Mouse (Mus musculus): Measurements from ENCODE around the gene Kcnt1. TPM values are rescaled to one million over a fixed set of nuclear protein-coding genes. Genes with fewer than 3 reads are reported as not detected.

The Kcnt1 gene
- polyA plus RNA-seq, 1 experiment from 2014 or later = 0.07 TPM

DNA sequence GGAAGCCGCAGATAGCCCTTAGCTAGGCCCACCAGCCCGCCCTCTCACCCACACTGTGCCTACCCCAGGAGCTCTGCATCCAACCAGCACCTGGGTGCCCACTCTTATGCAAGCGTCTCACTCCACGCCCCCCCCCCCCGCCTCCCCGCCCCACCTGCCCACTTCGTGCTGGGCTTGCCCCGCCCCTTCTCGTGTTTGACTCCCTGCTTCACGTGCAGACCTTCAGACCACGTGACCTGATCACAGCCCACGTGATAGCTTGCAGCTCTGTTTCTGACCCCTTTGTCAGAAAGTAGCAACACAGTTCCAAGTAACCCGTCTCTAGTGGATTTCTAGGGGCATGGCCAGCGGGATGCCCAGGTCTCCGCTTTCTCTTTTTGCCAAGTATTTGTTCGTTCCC is 16.3 kb upstream of the Kcnt1 start, which contains the start of gene Sohlh1:
Gene Sohlh1, minus strand, starts transcription at position 23 of the 400 bp plus-strand sequence.
- no peaks in the 10 kb centered on the region for H3K36me3 ChIP-seq
- H3K27me3 ChIP-seq (replicated peaks) = peaks cover 11% of the 10 kb centered on the region; the same call in 1 of the 2 replicates
- H3K4me1 ChIP-seq = no peaks in the 10 kb centered on the region
- 76% methylated on average over 16 of the region's 16 CpGs for WGBS
- H3K27ac ChIP-seq (replicated peaks) = no peak within 1 kb of the TSS
- ATAC-seq (ENCODE audit: extremely low read depth, insufficient number of reproducible peaks, low FRiP score, low TSS enrichment) = no peak
- no peak within 1 kb of the TSS for H3K9ac ChIP-seq
- no peaks in the 10 kb centered on the region for H3K9me3 ChIP-seq
- no peak within 1 kb of the TSS for H3K4me3 ChIP-seq
- no peak within 1 kb of the TSS for H3K4me2 ChIP-seq

- Histone ChIP-seq H3K4me2 (no peak overlapping the region), H3K9ac (no peak overlapping the region), H3K9me3 (no peaks in the 10 kb centered on the region), H3K4me3 (no peak overlapping the region), H3K36me3 (no peaks in the 10 kb centered on the region), H3K27ac (replicated peaks) (no peak overlapping the region), H3K27me3 (replicated peaks) (no peaks in the 10 kb centered on the region; the same call in 1 of the 2 replicates), H3K4me1 (no peaks in the 10 kb centered on the region)
- no peak for ATAC-seq (ENCODE audit: extremely low read depth, insufficient number of reproducible peaks, low FRiP score, low TSS enrichment)
- WGBS = 15% methylated on average over 4 of the region's 4 CpGs
Observed at GRCm38 (mm10) chr2:25850330-25850729, 13.2 kb upstream of the Kcnt1 start.

GRCm38 (mm10) chr2:25852626-25853025 is 10.9 kb upstream of the Kcnt1 start:
- H3K27me3 ChIP-seq (replicated peaks) = no peaks in the 10 kb centered on the region; the same call in 1 of the 2 replicates
- 50% methylated on average over 3 of the region's 3 CpGs for WGBS
- no peaks in the 10 kb centered on the region for H3K36me3 ChIP-seq
- H3K4me2 ChIP-seq = no peak overlapping the region
- H3K9ac ChIP-seq = no peak overlapping the region
- no peak for ATAC-seq (ENCODE audit: extremely low read depth, insufficient number of reproducible peaks, low FRiP score, low TSS enrichment)
- H3K9me3 ChIP-seq = no peaks in the 10 kb centered on the region
- no peak overlapping the region for H3K27ac ChIP-seq (replicated peaks)
- no peak overlapping the region for H3K4me3 ChIP-seq
- H3K4me1 ChIP-seq = no peaks in the 10 kb centered on the region

- ATAC-seq (ENCODE audit: extremely low read depth, insufficient number of reproducible peaks, low FRiP score, low TSS enrichment) = no peak
- no peaks in the 10 kb centered on the region for H3K4me1 ChIP-seq
Observed at GRCm38 (mm10) chr2:25853998-25854397, 9.5 kb upstream of the Kcnt1 start.

DNA sequence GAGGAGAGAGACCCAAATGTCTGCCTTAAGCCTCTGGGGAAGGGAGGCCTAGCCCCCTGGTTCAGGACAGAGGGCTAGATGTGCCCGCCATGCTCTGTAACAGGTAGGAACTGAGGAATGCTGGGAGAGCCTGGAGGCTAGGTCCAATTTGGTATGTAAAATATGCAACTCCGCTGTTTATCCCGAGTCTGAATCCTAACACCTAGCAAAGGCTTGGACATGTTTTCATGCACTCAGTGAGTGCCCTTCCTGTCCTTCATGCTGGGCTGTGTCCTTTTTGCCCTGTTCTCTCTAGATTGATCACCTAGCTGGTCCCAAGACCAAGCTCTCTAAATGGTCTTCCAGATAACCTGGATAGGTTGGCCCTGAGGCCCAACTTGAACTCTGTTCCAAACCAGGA is 3.6 kb upstream of the Kcnt1 start:
- WGBS = 70% methylated on average over 3 of the region's 3 CpGs

More at GRCm38 (mm10) chr2:25853998-25854397, 9.5 kb upstream of the Kcnt1 start:
- no peaks in the 10 kb centered on the region for H3K9me3 ChIP-seq
- no peak overlapping the region for H3K27ac ChIP-seq (replicated peaks)
- no peaks in the 10 kb centered on the region for H3K36me3 ChIP-seq
- no peaks in the 10 kb centered on the region; the same call in 1 of the 2 replicates for H3K27me3 ChIP-seq (replicated peaks)
- 64% methylated on average over 5 of the region's 5 CpGs for WGBS
- no peak overlapping the region for H3K4me3 ChIP-seq
- H3K9ac ChIP-seq = no peak overlapping the region
- H3K4me2 ChIP-seq = no peak overlapping the region

DNA sequence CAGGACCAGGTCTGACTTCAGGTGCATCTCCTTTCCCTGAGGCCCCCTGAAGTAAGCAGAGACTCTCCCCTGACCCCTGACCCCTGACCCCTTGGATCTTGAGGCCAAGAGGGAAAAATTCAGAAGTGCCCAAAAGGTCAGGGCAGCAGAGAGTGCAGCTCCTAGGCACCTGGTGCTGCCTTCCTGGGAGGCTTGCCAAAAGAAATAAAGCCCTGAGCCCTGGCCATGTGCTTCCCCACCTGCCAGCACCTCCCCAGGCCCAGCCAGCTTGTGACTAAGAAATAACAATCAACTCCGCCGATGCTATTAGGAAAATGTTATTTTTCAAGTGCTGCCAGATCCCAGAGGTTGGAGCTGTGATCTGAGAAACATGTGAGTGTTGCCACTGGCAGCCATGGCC is 1.5 kb upstream of the Kcnt1 start:
- 72% methylated on average over 2 of the region's 2 CpGs for WGBS
- no peak for ATAC-seq (ENCODE audit: extremely low read depth, insufficient number of reproducible peaks, low FRiP score, low TSS enrichment)

More for the DNA sequence above, 3.6 kb upstream of the Kcnt1 start:
- no peak overlapping the region for H3K27ac ChIP-seq (replicated peaks)
- no peaks in the 10 kb centered on the region for H3K9me3 ChIP-seq
- H3K4me1 ChIP-seq = peaks cover 13% of the 10 kb centered on the region
- H3K36me3 ChIP-seq = no peaks in the 10 kb centered on the region
- ATAC-seq (ENCODE audit: extremely low read depth, insufficient number of reproducible peaks, low FRiP score, low TSS enrichment) = no peak
- H3K4me2 ChIP-seq = no peak overlapping the region
- H3K9ac ChIP-seq = no peak overlapping the region
- H3K4me3 ChIP-seq = no peak overlapping the region
- peaks cover 46% of the 10 kb centered on the region for H3K27me3 ChIP-seq (replicated peaks)

DNA sequence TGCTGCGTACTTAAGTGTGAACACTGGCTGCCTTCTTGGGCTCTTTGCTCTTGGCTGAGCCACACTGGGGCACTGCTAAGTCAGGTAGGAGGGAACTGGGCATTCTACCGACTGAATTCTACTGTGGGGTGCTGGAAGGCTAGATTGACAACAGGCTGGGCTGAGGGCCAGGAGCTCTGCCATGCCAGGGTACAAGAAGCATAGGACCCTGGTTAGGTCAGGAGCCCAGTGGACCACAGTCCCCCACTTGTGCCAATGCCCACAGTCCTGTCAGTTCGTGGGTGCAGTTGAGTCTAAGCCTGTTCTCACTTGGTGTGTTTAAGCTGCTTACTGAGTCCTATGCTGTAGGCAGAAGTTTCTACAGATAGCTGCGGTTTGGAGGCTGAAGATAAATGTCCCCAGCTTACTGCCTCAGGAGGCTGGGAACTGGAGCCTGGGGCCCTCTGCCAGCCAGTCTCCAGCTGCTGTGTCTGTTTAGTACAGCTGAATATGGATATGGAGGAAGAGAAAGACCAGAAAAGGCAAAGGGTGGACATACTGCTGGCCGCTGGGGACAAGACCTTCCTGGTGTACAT is 751 bp upstream of the Kcnt1 start:
- WGBS = 54% methylated on average over 5 of the region's 5 CpGs
- Histone ChIP-seq H3K4me1 (peaks cover 13% of the 10 kb centered on the region), H3K4me2 (peak overlapping the region; percentile 91), H3K27ac (replicated peaks) (no peak overlapping the region), H3K36me3 (no peaks in the 10 kb centered on the region), H3K9me3 (no peaks in the 10 kb centered on the region), H3K4me3 (peak overlapping the region; percentile 54; the same call in 1 of the 2 replicates), H3K27me3 (replicated peaks) (peaks cover 75% of the 10 kb centered on the region), H3K9ac (no peak overlapping the region)
- ATAC-seq (ENCODE audit: extremely low read depth, insufficient number of reproducible peaks, low FRiP score, low TSS enrichment) = no peak

More for the DNA sequence above, 1.5 kb upstream of the Kcnt1 start:
- no peak overlapping the region for H3K4me2 ChIP-seq
- no peak overlapping the region for H3K4me3 ChIP-seq
- H3K9ac ChIP-seq = no peak overlapping the region
- H3K9me3 ChIP-seq = no peaks in the 10 kb centered on the region
- peaks cover 13% of the 10 kb centered on the region for H3K4me1 ChIP-seq
- no peaks in the 10 kb centered on the region for H3K36me3 ChIP-seq
- H3K27me3 ChIP-seq (replicated peaks) = peaks cover 67% of the 10 kb centered on the region
- no peak overlapping the region for H3K27ac ChIP-seq (replicated peaks)

DNA sequence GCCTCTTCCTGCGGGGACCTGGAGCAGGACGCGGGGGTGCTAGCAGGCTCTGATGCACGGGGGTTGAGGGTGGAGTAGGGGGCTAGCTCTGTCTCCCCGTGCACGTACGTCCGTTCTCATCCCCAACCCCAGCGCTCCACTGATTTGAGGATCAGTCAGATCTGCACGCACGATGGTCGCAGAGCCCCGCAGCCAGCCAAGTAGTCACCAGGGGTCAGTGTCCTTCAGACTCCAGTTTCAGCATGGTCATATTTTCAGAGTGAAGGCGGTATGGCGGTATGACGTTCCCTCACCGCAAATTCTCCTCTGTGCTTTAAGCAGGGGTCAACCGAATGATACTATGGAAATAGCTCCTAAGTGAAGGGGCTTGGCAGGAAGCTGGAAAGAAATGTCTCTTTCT is 696 bp downstream of the Kcnt1 start:
- no peak overlapping the region for H3K27ac ChIP-seq (replicated peaks)
- H3K9ac ChIP-seq = no peak overlapping the region
- H3K27me3 ChIP-seq (replicated peaks) = peaks cover 89% of the 10 kb centered on the region
- 5% methylated on average over 18 of the region's 18 CpGs for WGBS
- H3K4me3 ChIP-seq = peak overlapping the region; percentile 54
- no peak for ATAC-seq (ENCODE audit: extremely low read depth, insufficient number of reproducible peaks, low FRiP score, low TSS enrichment)
- no peaks in the 10 kb centered on the region for H3K36me3 ChIP-seq
- peak overlapping the region; percentile 91 for H3K4me2 ChIP-seq
- no peaks in the 10 kb centered on the region for H3K9me3 ChIP-seq
- peaks cover 13% of the 10 kb centered on the region for H3K4me1 ChIP-seq

- H3K27me3 ChIP-seq (replicated peaks) = peaks cover 96% of the 10 kb centered on the region
- no peak overlapping the region for H3K9ac ChIP-seq
- WGBS = 14% methylated on average over 4 of the region's 4 CpGs
- no peak for ATAC-seq (ENCODE audit: extremely low read depth, insufficient number of reproducible peaks, low FRiP score, low TSS enrichment)
- H3K36me3 ChIP-seq = no peaks in the 10 kb centered on the region
- H3K27ac ChIP-seq (replicated peaks) = no peak overlapping the region
- no peaks in the 10 kb centered on the region for H3K9me3 ChIP-seq
- no peak overlapping the region for H3K4me3 ChIP-seq
- peaks cover 13% of the 10 kb centered on the region for H3K4me1 ChIP-seq
- no peak overlapping the region for H3K4me2 ChIP-seq
Observed at GRCm38 (mm10) chr2:25865412-25865811, 1.9 kb downstream of the Kcnt1 start.

- H3K9me3 ChIP-seq = no peaks in the 10 kb centered on the region
- H3K4me2 ChIP-seq = no peak overlapping the region
- H3K27me3 ChIP-seq (replicated peaks) = peaks cover 90% of the 10 kb centered on the region
- H3K4me3 ChIP-seq = no peak overlapping the region
- no peak overlapping the region for H3K27ac ChIP-seq (replicated peaks)
- H3K36me3 ChIP-seq = no peaks in the 10 kb centered on the region
- H3K9ac ChIP-seq = no peak overlapping the region
- ATAC-seq (ENCODE audit: extremely low read depth, insufficient number of reproducible peaks, low FRiP score, low TSS enrichment) = no peak
- H3K4me1 ChIP-seq = peaks cover 13% of the 10 kb centered on the region
- 43% methylated on average over 5 of the region's 5 CpGs for WGBS
Observed at GRCm38 (mm10) chr2:25866656-25867055, 3.1 kb downstream of the Kcnt1 start.

GRCm38 (mm10) chr2:25877250-25877735 is 13.8 kb downstream of the Kcnt1 start:
- 34% methylated on average over 7 of the region's 7 CpGs for WGBS
- H3K4me3 ChIP-seq = peak overlapping the region; percentile 34
- H3K4me2 ChIP-seq = peak overlapping the region; percentile 60
- H3K9ac ChIP-seq = no peak overlapping the region
- no peak for ATAC-seq (ENCODE audit: extremely low read depth, insufficient number of reproducible peaks, low FRiP score, low TSS enrichment)
- H3K27me3 ChIP-seq (replicated peaks) = peaks cover 86% of the 10 kb centered on the region
- no peak overlapping the region for H3K27ac ChIP-seq (replicated peaks)
- peaks cover 7% of the 10 kb centered on the region; the same call in 1 of the 2 replicates for H3K9me3 ChIP-seq
- peaks cover 11% of the 10 kb centered on the region for H3K4me1 ChIP-seq
- no peaks in the 10 kb centered on the region for H3K36me3 ChIP-seq

GRCm38 (mm10) chr2:25877736-25878268 is 14.3 kb downstream of the Kcnt1 start:
- Histone ChIP-seq H3K9ac (no peak overlapping the region), H3K4me2 (peak overlapping the region; percentile 60), H3K9me3 (peaks cover 7% of the 10 kb centered on the region; the same call in 1 of the 2 replicates), H3K4me1 (peaks cover 12% of the 10 kb centered on the region), H3K4me3 (peak overlapping the region; percentile 34), H3K27me3 (replicated peaks) (peaks cover 82% of the 10 kb centered on the region), H3K27ac (replicated peaks) (no peak overlapping the region), H3K36me3 (no peaks in the 10 kb centered on the region)
- WGBS = 4% methylated on average over 49 of the region's 49 CpGs
- ATAC-seq (ENCODE audit: extremely low read depth, insufficient number of reproducible peaks, low FRiP score, low TSS enrichment) = no peak
